Mouse (Mus musculus) colon, adult 2 months (tissue): ENCODE data around the gene Rnd2. TPM values are rescaled to one million over a fixed set of nuclear protein-coding genes. Genes with fewer than 3 reads are reported as not detected.

Experiments
- polyA plus RNA-seq: library from polyadenylated mRNA; depleted of rRNA; stranded (reverse); fragments of >200 nt; gene quantifications from 2 replicates; pipeline ENCODE4 v1.2.3, GENCODE M21; 2012; rRNA removed

The Rnd2 gene
- 9.7 and 11.0 TPM in 2 replicates for polyA plus RNA-seq

GRCm38 (mm10) chr11:101464211-101465100 lies at the start of gene Rnd2:
Rnd2 (plus strand) TSS chr11:101464999.

GRCm38 (mm10) chr11:101417101-101417855 lies 47.5 kb upstream of the Rnd2 start, which contains the start of gene Aarsd1:
Aarsd1 (minus strand) TSS chr11:101417615.

GRCm38 (mm10) chr11:101424105-101424851 lies 40.5 kb upstream of the Rnd2 start, which contains the start of gene Gm27029:
Gm27029 (minus strand) TSS chr11:101424796.

GRCm38 (mm10) chr11:101424925-101425813 lies 39.6 kb upstream of the Rnd2 start, which contains the start of the genes Rundc1 and Ptges3l:
Rundc1 (plus strand) TSS chr11:101425085.
Ptges3l (minus strand) TSS chr11:101425333.

GRCm38 (mm10) chr11:101442127-101442693 lies 22.6 kb upstream of the Rnd2 start, which contains the start of gene Rpl27:
Rpl27 (plus strand) TSS chr11:101442298.

GRCm38 (mm10) chr11:101448274-101448746 lies 16.5 kb upstream of the Rnd2 start, which contains the start of gene Ifi35:
Ifi35 (plus strand) TSS chr11:101448407.

GRCm38 (mm10) chr11:101465869-101466551 lies 1.2 kb downstream of the Rnd2 start, which contains the start of gene Vat1:
Vat1 (minus strand) TSS chr11:101466230.

Other genes starting within 250 kb of the Rnd2 start
- gene Ezh1, start 238.5 kb upstream of the Rnd2 start, polyA plus RNA-seq, result 32.4 and 34.9 TPM in 2 replicates
- gene Ramp2, start 219.0 kb upstream of the Rnd2 start, polyA plus RNA-seq, result 35.2 and 41.7 TPM in 2 replicates
- 115 and 129 TPM in 2 replicates for gene Vps25, start 211.3 kb upstream of the Rnd2 start, polyA plus RNA-seq
- 22.2 and 23.9 TPM in 2 replicates for gene Wnk4, start 204.4 kb upstream of the Rnd2 start, polyA plus RNA-seq
- 0.54 and 0.91 TPM in 2 replicates for gene Cntd1, start 186.0 kb upstream of the Rnd2 start, polyA plus RNA-seq
- 727 and 839 TPM in 2 replicates for gene Coa3, start 185.9 kb upstream of the Rnd2 start, polyA plus RNA-seq
- 101 and 135 TPM in 2 replicates for gene Becn1, start 162.7 kb upstream of the Rnd2 start, polyA plus RNA-seq
- gene Psme3, start 148.8 kb upstream of the Rnd2 start, polyA plus RNA-seq, result 31.2 and 34.3 TPM in 2 replicates
- 5.0 and 5.5 TPM in 2 replicates for gene Aoc2, start 139.9 kb upstream of the Rnd2 start, polyA plus RNA-seq
- 22.5 and 22.8 TPM in 2 replicates for gene Aoc3, start 134.4 kb upstream of the Rnd2 start, polyA plus RNA-seq
- gene G6pc, start 97.4 kb upstream of the Rnd2 start, polyA plus RNA-seq, result not detected in 2 replicates
- gene Aarsd1, start 47.4 kb upstream of the Rnd2 start, polyA plus RNA-seq, result 15.9 and 18.9 TPM in 2 replicates
- gene Gm27029, start 40.2 kb upstream of the Rnd2 start, polyA plus RNA-seq, result 0.09 and 0.55 TPM in 2 replicates
- 25.0 and 27.2 TPM in 2 replicates for gene Rundc1, start 39.9 kb upstream of the Rnd2 start, polyA plus RNA-seq
- 4.5 TPM in 2 replicates for gene Ptges3l, start 39.7 kb upstream of the Rnd2 start, polyA plus RNA-seq
- 403 and 499 TPM in 2 replicates for gene Rpl27, start 22.7 kb upstream of the Rnd2 start, polyA plus RNA-seq
- 30.8 and 40.3 TPM in 2 replicates for gene Ifi35, start 16.6 kb upstream of the Rnd2 start, polyA plus RNA-seq
- 121 and 128 TPM in 2 replicates for gene Vat1, start 1.2 kb downstream of the Rnd2 start, polyA plus RNA-seq
- gene Brca1, start 87.0 kb downstream of the Rnd2 start, polyA plus RNA-seq, result 0.79 and 0.83 TPM in 2 replicates
- 121 and 137 TPM in 2 replicates for gene Nbr1, start 87.2 kb downstream of the Rnd2 start, polyA plus RNA-seq
- 36.5 and 54.6 TPM in 2 replicates for gene Tmem106a, start 117.2 kb downstream of the Rnd2 start, polyA plus RNA-seq
- gene Gm11634, start 134.3 kb downstream of the Rnd2 start, polyA plus RNA-seq, result not detected in 2 replicates
- 18.5 and 22.8 TPM in 2 replicates for gene Rdm1, start 162.2 kb downstream of the Rnd2 start, polyA plus RNA-seq
- gene Arl4d, start 200.5 kb downstream of the Rnd2 start, polyA plus RNA-seq, result 16.9 and 21.0 TPM in 2 replicates